Mouse (Mus musculus) liver, embryonic 14.5 days (tissue): ENCODE measurements around the gene Ncbp3. TPM values are rescaled to one million over a fixed set of nuclear protein-coding genes. Genes with fewer than 3 reads are reported as not detected.
A peak's percentile ranks its signal among the peaks of the same experiment; 100 is the strongest.

Source experiments
- ATAC-seq: fragments of 200-750 bp; cut with Nextera tagmentation; 2 replicates; pipeline ENCODE4 v1.8.0; 2017; ENCODE audit warnings: moderate number of reproducible peaks, mild to moderate bottlenecking, moderate library complexity; ENCODE audit not compliant: insufficient read depth
- DNase-seq, 3 experiments: peaks; one replicate each; pipeline ENCODE4 v3.0.0-alpha.2; 2012 to 2013; ENCODE audit warnings: low read depth in 3 of 3, low spot score in 3 of 3
- H3K27ac ChIP-seq: fragments of 300-500 bp; sonication (generic); 2 replicates; pipeline ENCODE4 v1.5.1; 2014; ENCODE audit warnings: moderate library complexity, mild to moderate bottlenecking, control low read depth, inconsistent platforms
- H3K27me3 ChIP-seq: fragments of 300-500 bp; sonication (generic); 2 replicates; pipeline ENCODE4 v1.6.1; 2014; ENCODE audit warnings: mild to moderate bottlenecking, low read length, moderate library complexity; ENCODE audit not compliant: control insufficient read depth, insufficient read depth
- H3K36me3 ChIP-seq: fragments of 300-500 bp; sonication (generic); replicated peaks from 2 replicates; pipeline ENCODE4 v1.6.1; 2014; ENCODE audit warnings: low read depth; ENCODE audit not compliant: control insufficient read depth, insufficient read depth
- H3K4me1 ChIP-seq, 2 experiments: fragments of 200-500 bp in 1 of 2; fragments of 300-500 bp in 1 of 2; sonication (generic) in 1 of 2; replicated peaks; 2 replicates each; pipeline ENCODE4 v1.6.1; 2012 to 2014; ENCODE audit warnings: antibody characterized with exemption in 1 of 2, inconsistent platforms in 1 of 2, low read length in 1 of 2; ENCODE audit not compliant: control insufficient read depth in 2 of 2, insufficient read depth in 2 of 2
- H3K4me2 ChIP-seq: fragments of 300-500 bp; sonication (generic); 2 replicates; pipeline ENCODE4 v1.6.1; 2014; ENCODE audit warnings: low read depth, mild to moderate bottlenecking, control low read depth, moderate library complexity
- H3K4me3 ChIP-seq, 2 experiments: fragments of 200-500 bp in 1 of 2; fragments of 300-500 bp in 1 of 2; sonication (generic) in 1 of 2; 2 replicates each; pipeline ENCODE4 v1.5.1; 2012 to 2014; ENCODE audit warnings: low read depth in 2 of 2, low read length in 2 of 2, mild to moderate bottlenecking in 2 of 2, control low read depth in 1 of 2, inconsistent platforms in 1 of 2, moderate library complexity in 1 of 2; ENCODE audit not compliant: insufficient read depth in 1 of 2
- H3K9ac ChIP-seq: fragments of 300-500 bp; sonication (generic); replicated peaks from 2 replicates; pipeline ENCODE4 v1.6.1; 2014; ENCODE audit warnings: mild to moderate bottlenecking, control low read depth, moderate library complexity
- H3K9me3 ChIP-seq: fragments of 300-500 bp; sonication (generic); 2 replicates; pipeline ENCODE4 v1.6.1; 2016; ENCODE audit warnings: low read length, mixed read lengths; ENCODE audit not compliant: control insufficient read depth
- CTCF ChIP-seq: IDR thresholded peaks from 2 replicates; pipeline ENCODE4 v1.5.1; 2016; ENCODE audit warnings: antibody characterized with exemption, low read depth, control low read depth
- EP300 ChIP-seq: IDR thresholded peaks from 2 replicates; pipeline ENCODE4 v1.6.1; 2016; ENCODE audit warnings: antibody characterized with exemption, low read depth
- WGBS: fragments of 180-500 bp; shearing (Covaris S2); extraction: QIAGEN DNeasy Blood & Tissue Kit; methylation state at CpG from one replicate; pipeline ENCODE4 v1.1.7; 2014; ENCODE audit not compliant: insufficient replicate concordance; 5-methylcytosine and 5-hydroxymethylcytosine counted together
- polyA plus RNA-seq, 2 experiments: library from polyadenylated mRNA; depleted of rRNA in 1 of 2; stranded (reverse) in 1 of 2; unstranded in 1 of 2; fragments of >200 nt; fragmentation: Nextera tagmentation in 1 of 2; extraction: Ambion mirVana in 1 of 2; gene quantifications; 2 replicates each; pipeline versions ENCODE4 v1.2.1 to v1.2.3; 2012 to 2014

The Ncbp3 gene
- polyA plus RNA-seq, 2 experiments, result 2.4 to 3.1 TPM

GRCm38 (mm10) chr11:73015391-73016102 is 32.0 kb upstream of the Ncbp3 start:
- Histone ChIP-seq H3K4me2 (no peak overlapping the region), H3K9me3 (no peaks in the 10 kb centered on the region), H3K4me1 (peaks cover 0 to 2% of the 10 kb centered on the region in 2 experiments; a peak in 1 of 4 replicates), H3K36me3 (no peaks in the 10 kb centered on the region), H3K4me3 (no peak overlapping the region), H3K27ac (no peak overlapping the region), H3K9ac (no peak overlapping the region), H3K27me3 (peaks cover 27% of the 10 kb centered on the region)
- no peak for TF ChIP-seq CTCF
- no peak for TF ChIP-seq EP300
- no peak for DNase-seq
- ATAC-seq, result no peak
- WGBS, result 67% methylated on average over 5 of the region's 5 CpGs

- H3K4me2 ChIP-seq, result no peak overlapping the region
- TF ChIP-seq EP300 (no peak), CTCF (no peak)
- no peak overlapping the region for H3K4me3 ChIP-seq
- no peaks in the 10 kb centered on the region for H3K36me3 ChIP-seq
- no peak for ATAC-seq
- peaks cover 0 to 2% of the 10 kb centered on the region in 2 experiments; a peak in 1 of 4 replicates for H3K4me1 ChIP-seq
- no peaks in the 10 kb centered on the region for H3K9me3 ChIP-seq
- no peak for DNase-seq
- peaks cover 27% of the 10 kb centered on the region for H3K27me3 ChIP-seq
- no peak overlapping the region for H3K9ac ChIP-seq
- 53% methylated on average over 6 of the region's 6 CpGs for WGBS
- H3K27ac ChIP-seq, result no peak overlapping the region
These were observed 31.5 kb upstream of the Ncbp3 start for GRCm38 (mm10) chr11:73016103-73016420.

- no peaks in the 10 kb centered on the region for H3K36me3 ChIP-seq
- DNase-seq, result peak; percentile 72 to 75 (median 72)
- H3K27ac ChIP-seq, result no peak within 1 kb of the TSS
- H3K4me2 ChIP-seq, result peak within 1 kb of the TSS; percentile 82
- peak; percentile 96 for ATAC-seq
- peak within 1 kb of the TSS; percentile 49 to 57 for H3K4me3 ChIP-seq
- WGBS, result under 1% methylated on average over 57 of the region's 57 CpGs
- no peaks in the 10 kb centered on the region for H3K9me3 ChIP-seq
- TF ChIP-seq EP300, result no peak
- H3K4me1 ChIP-seq, result peaks cover 0 to 2% of the 10 kb centered on the region in 2 experiments; a peak in 1 of 4 replicates
- H3K9ac ChIP-seq, result no peak within 1 kb of the TSS
- peaks cover 30% of the 10 kb centered on the region for H3K27me3 ChIP-seq
These were observed 29.0 kb upstream of the Ncbp3 start, which contains the start of gene Camkk1 for GRCm38 (mm10) chr11:73018471-73019146. Gene Camkk1 (plus strand): TSS chr11:73019008.

- DNase-seq (no peak), ATAC-seq (peak; percentile 24)
- H3K36me3 ChIP-seq, result no peaks in the 10 kb centered on the region
- H3K9ac ChIP-seq, result no peak overlapping the region
- under 1% methylated on average over 46 of the region's 46 CpGs for WGBS
- peaks cover 2 to 5% of the 10 kb centered on the region in 2 experiments; a peak in 2 of 4 replicates for H3K4me1 ChIP-seq
- H3K4me3 ChIP-seq, result peak overlapping the region; percentile 49 to 57
- TF ChIP-seq CTCF, result no peak
- no peak for TF ChIP-seq EP300
- H3K27ac ChIP-seq, result no peak overlapping the region
- no peaks in the 10 kb centered on the region for H3K9me3 ChIP-seq
- peak overlapping the region; percentile 82 for H3K4me2 ChIP-seq
- H3K27me3 ChIP-seq, result peaks cover 30% of the 10 kb centered on the region
These were observed 28.3 kb upstream of the Ncbp3 start for GRCm38 (mm10) chr11:73019147-73019795.
